Mouse (Mus musculus) heart, embryonic 13.5 days (tissue): ENCODE data around the gene Fgf16. TPM values are rescaled to one million over a fixed set of nuclear protein-coding genes. Genes with fewer than 3 reads are reported as not detected.

ENCODE experiments used
- ATAC-seq: fragments of 200-750 bp; cut with Nextera tagmentation; 2 replicates; pipeline ENCODE4 v1.8.0; 2017; ENCODE audit warnings: moderate TSS enrichment; ENCODE audit not compliant: insufficient number of reproducible peaks, low FRiP score, low TSS enrichment; ENCODE audit errors: extremely low read depth
- H3K27ac ChIP-seq: fragments of 300-500 bp; sonication (generic); replicated peaks from 2 replicates; pipeline ENCODE4 v1.5.1; 2015; ENCODE audit warnings: moderate library complexity, mild to moderate bottlenecking, inconsistent platforms
- H3K27me3 ChIP-seq: fragments of 300-500 bp; sonication (generic); replicated peaks from 2 replicates; pipeline ENCODE4 v1.6.1; 2015; ENCODE audit warnings: mild to moderate bottlenecking, inconsistent platforms
- H3K36me3 ChIP-seq: fragments of 300-500 bp; sonication (generic); 2 replicates; pipeline ENCODE4 v1.6.1; 2015; ENCODE audit warnings: mild to moderate bottlenecking, inconsistent platforms
- H3K4me1 ChIP-seq: fragments of 300-500 bp; sonication (generic); 2 replicates; pipeline ENCODE4 v1.6.1; 2015; ENCODE audit warnings: inconsistent platforms
- H3K4me2 ChIP-seq: fragments of 300-500 bp; sonication (generic); 2 replicates; pipeline ENCODE4 v1.6.1; 2015; ENCODE audit warnings: inconsistent platforms, mild to moderate bottlenecking, moderate library complexity
- H3K4me3 ChIP-seq: fragments of 300-500 bp; sonication (generic); 2 replicates; pipeline ENCODE4 v1.5.1; 2015; ENCODE audit warnings: moderate library complexity, mild to moderate bottlenecking, inconsistent platforms
- H3K9ac ChIP-seq: fragments of 300-500 bp; sonication (generic); 2 replicates; pipeline ENCODE4 v1.6.1; 2015; ENCODE audit warnings: inconsistent platforms, mild to moderate bottlenecking, moderate library complexity
- H3K9me3 ChIP-seq: fragments of 300-500 bp; sonication (generic); 2 replicates; pipeline ENCODE4 v1.6.1; 2016; ENCODE audit warnings: inconsistent platforms
- WGBS: fragments of 180-500 bp; shearing (Covaris S2); methylation state at CpG from one replicate; pipeline ENCODE4 v1.1.7; 2015; ENCODE audit warnings: mixed read lengths; 5-methylcytosine and 5-hydroxymethylcytosine counted together
- polyA plus RNA-seq: library from polyadenylated mRNA; unstranded; fragments of >200 nt; fragmentation: Nextera tagmentation; extraction: Ambion mirVana; gene quantifications from 2 replicates; pipeline ENCODE4 v1.2.1, GENCODE M21; 2015

Fgf16 gene
- polyA plus RNA-seq, 1 experiment from 2014 or later: 0.17 TPM

DNA sequence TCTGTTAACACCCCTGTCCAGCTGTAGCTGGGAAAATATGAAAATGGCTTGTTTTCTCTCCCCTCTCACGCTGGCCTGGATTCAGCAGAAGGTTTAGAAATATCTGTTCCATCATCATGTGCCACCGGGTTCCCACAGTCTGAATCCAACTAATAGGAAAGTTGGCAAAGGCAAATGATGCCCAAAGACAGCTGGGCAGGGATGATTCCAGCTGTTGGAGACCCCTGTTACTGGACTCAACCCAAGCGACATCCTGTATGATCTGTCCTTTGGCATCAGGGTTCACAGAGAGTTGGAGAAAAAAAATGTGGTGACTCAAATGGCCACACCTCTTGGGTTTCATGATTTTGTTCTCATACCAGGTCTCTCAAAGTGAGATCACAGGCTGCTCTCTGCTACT, 3.9 kb downstream of the Fgf16 start:
- no peak for ATAC-seq
- no peaks in the 10 kb centered on the region for H3K9me3 ChIP-seq
- H3K27ac ChIP-seq: no peak overlapping the region
- 63% methylated on average over 3 of the region's 3 CpGs for WGBS
- no peaks in the 10 kb centered on the region for H3K36me3 ChIP-seq
- no peak overlapping the region for H3K9ac ChIP-seq
- H3K4me2 ChIP-seq: no peak overlapping the region
- peaks cover 11% of the 10 kb centered on the region for H3K4me1 ChIP-seq
- H3K4me3 ChIP-seq: no peak overlapping the region
- peaks cover 39% of the 10 kb centered on the region for H3K27me3 ChIP-seq

- Histone ChIP-seq H3K36me3 (no peaks in the 10 kb centered on the region), H3K4me1 (peaks cover 12% of the 10 kb centered on the region; the same call in 1 of the 2 replicates), H3K9me3 (no peaks in the 10 kb centered on the region), H3K27me3 (no peaks in the 10 kb centered on the region; the same call in 1 of the 2 replicates), H3K4me2 (no peak overlapping the region), H3K4me3 (no peak overlapping the region), H3K9ac (no peak overlapping the region), H3K27ac (no peak overlapping the region)
- no peak for ATAC-seq
- 56% methylated on average over 5 of the region's 5 CpGs for WGBS
These were observed 9.2 kb downstream of the Fgf16 start for GRCm38 (mm10) chrX:105773281-105773680.

GRCm38 (mm10) chrX:105794806-105795403, 30.8 kb downstream of the Fgf16 start:
- no peak overlapping the region for H3K4me2 ChIP-seq
- WGBS: 58% methylated on average over 8 of the region's 8 CpGs
- peaks cover 3% of the 10 kb centered on the region; the same call in 1 of the 2 replicates for H3K27me3 ChIP-seq
- peaks cover 12% of the 10 kb centered on the region for H3K36me3 ChIP-seq
- no peak for ATAC-seq
- H3K9ac ChIP-seq: no peak overlapping the region
- H3K27ac ChIP-seq: no peak overlapping the region
- no peak overlapping the region for H3K4me3 ChIP-seq
- H3K9me3 ChIP-seq: no peaks in the 10 kb centered on the region
- H3K4me1 ChIP-seq: no peaks in the 10 kb centered on the region

DNA sequence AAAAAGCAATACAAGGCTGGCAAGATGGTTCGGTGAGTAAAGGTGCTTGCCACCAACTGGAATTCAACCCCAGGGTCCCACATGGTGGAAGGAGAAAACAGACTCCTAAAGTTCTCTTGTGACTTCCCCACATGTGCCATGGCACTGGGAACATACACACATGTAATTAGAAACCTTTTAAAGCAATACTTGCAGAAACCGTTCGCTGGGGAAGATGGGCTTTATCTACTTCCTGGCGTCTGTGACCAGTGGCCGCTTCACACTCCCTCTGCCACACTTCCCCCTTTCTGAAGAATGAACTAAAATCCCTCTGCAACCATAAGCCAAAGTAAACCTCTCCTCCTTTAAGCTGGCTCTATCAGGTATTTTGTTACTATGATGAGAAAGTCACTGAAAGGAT, 60.4 kb downstream of the Fgf16 start:
- Histone ChIP-seq H3K27ac (no peak overlapping the region), H3K9ac (no peak overlapping the region), H3K4me3 (no peak overlapping the region), H3K4me2 (no peak overlapping the region), H3K36me3 (peaks cover 50% of the 10 kb centered on the region), H3K27me3 (no peaks in the 10 kb centered on the region), H3K9me3 (no peaks in the 10 kb centered on the region), H3K4me1 (no peaks in the 10 kb centered on the region)
- 71% methylated on average over 5 of the region's 5 CpGs for WGBS
- no peak for ATAC-seq

Other genes with a start within 250 kb of the Fgf16 start
- gene Atrx, start 165.1 kb downstream of the Fgf16 start, polyA plus RNA-seq: 113 and 116 TPM in 2 replicates
- 44.4 and 48.7 TPM in 2 replicates for gene Magt1, start 247.6 kb downstream of the Fgf16 start, polyA plus RNA-seq